Mouse (Mus musculus) urinary bladder, postnatal 10 days (tissue): ENCODE measurements around the gene Qprt.
"Not testable (repeated sequence)": the region's sequence is repeated elsewhere in the genome, so short reads cannot be mapped to it uniquely, and the experiment has no call there.

Experiments
- DNase-seq: peaks from one replicate; pipeline ENCODE4 v3.0.0; 2022; ENCODE audit warnings: low spot score

Gene Qprt

DNA sequence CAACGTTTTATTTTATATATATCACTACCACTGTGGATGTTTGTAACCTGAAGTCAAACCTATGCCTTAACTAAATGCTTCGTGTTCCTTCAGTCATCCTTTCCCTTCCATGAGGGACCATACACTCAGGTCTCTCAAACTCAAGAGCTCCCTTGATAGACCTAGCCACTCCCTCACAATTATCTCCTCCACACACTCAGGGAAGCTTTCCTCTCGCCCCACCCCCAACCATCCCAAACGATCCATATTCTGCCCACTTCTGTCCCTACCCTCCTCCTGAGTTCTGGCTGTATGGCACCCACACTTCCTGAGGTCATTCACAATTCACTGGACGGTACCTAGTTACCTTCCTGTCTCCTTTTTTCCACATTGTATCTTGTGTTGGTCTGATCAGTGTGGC is 23.5 kb downstream of the Qprt start:
- DNase-seq, result no peak

DNA sequence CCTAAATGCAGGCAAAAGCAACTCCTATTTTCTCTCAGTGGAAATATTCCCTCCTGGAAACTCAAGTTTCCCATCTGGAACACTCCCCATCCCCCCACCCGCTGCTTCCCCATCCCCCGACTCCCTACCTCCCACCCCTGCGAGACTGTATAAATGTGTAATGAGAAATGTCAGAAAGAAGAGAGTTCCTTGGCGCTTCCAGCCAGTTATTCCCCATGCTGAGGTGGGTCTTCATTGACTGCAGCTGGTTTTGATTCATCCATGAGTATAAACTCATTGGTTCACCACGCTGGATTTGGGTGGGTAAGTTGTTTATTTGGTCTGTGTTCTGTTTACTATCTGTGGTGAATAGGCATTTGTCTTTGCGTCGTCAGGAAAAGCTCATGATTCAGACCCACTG is 25.6 kb downstream of the Qprt start:
- DNase-seq, result no peak

- no peak for DNase-seq
Measured at GRCm38 (mm10) chr7:127093914-127094313, 28.1 kb downstream of the Qprt start.

GRCm38 (mm10) chr7:127091114-127091896 is 30.7 kb downstream of the Qprt start, which contains the start of gene AI467606:
AI467606 (plus strand) TSS chr7:127091359.
- DNase-seq, result no peak

DNA sequence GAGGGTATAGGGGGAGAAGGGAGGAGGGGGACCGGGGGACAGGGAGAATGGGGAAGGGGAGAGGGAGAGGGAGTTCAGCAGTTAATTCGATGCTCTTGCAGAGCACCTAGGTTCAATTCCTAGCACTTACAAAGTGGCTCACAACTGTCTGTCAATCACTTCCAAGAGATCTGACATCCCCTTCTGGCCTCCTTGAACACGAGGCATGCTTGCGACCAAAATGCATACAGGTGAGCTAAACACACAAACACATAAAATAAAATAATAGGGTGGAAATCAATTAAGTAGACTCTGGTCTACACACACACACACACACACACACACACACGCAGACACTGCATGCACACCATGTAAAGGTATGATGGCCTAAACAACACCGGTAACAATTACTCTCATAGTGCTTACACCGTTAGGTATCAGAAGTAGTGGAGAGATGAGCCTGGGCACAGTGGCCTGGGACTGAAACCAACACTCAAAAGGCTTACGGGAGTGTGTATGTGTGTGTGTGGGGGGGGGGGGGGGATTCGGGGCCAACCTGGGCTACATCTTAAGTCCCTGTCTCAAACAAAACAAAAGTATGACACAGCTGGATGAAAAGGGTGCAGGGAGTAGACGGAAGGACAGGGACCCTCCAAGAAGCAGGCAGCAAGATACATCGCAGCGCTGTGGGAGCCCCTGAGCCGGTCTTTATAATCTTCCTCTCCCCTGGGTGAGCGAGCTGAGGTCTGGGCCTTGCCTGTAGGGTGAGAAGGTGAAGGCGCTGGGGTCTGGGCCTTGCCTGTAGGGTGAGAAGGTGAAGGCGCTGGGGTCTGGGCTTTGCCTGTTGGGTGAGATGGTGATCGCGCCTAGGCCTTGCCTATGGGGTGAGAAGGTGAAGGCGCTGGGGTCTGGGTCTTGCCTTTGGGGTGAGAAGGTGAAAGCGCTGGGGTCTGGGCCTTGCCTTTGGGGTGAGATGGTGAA is 31.6 kb downstream of the Qprt start:
- no peak for DNase-seq

- DNase-seq, result no peak
Measured at GRCm38 (mm10) chr7:127088901-127089845, 32.9 kb downstream of the Qprt start.

DNA sequence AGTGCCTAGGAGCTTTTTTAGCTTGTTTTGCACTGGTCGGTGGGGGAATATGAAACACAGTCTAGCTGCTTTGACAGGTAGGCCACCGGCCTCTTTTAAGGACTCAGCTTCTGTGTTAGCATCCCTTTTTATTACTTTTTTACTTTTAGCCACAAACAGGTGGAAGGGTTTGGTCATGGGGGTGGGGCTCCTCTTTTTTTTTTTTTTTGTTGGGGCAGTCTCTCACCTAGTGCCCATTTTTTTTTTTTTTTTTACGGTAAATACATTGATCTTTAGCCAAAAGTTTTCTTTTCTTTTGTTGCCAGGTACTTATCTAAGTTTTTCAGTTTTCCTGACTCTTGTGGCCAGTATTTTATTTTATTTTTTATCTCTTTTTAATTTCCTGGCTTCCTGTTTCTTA is 33.9 kb downstream of the Qprt start:
- no peak for DNase-seq

DNA sequence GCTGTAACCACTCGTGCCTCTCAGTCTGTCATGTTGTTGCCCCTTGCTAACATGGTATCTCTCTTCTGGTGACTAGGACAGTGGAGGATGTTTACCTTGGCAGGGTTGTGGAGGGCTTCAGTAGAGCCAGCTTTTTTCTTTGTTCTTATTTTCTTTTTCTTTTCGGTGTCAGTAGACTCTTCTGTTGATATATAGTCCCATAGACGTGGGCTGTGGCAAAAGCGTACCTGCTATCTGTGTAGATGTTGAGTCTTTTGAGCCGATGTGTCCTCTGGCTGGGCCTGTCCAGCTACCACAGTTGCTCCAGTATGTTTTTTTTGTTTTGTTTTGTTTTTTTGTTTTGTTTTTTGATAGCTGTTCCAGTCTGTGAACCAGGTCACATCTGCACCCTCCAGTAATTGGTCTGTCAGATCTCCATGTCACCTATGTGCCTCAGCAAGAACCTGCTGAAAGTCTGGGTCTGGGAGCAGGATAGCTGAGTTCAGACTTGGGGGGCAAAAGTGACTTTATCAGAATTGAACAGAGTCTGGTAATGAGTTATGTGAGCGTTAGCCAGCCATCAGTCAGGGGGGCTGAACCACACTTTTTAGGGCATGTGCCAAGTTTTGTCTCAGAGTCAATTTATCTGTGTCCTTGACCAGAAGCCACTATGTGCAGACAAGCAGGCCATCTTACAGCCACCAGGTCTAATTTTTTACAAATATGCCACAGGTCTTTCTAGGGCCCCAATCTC is 34.6 kb downstream of the Qprt start, which contains the start of gene Zg16:
Gene Zg16 (minus strand): TSS at position 51 of the 733 bp plus-strand sequence.
- DNase-seq, result not testable (repeated sequence)

GRCm38 (mm10) chr7:127085751-127086150 is 36.3 kb downstream of the Qprt start:
- DNase-seq, result not testable (repeated sequence)

GRCm38 (mm10) chr7:127084794-127085193 is 37.2 kb downstream of the Qprt start:
- no peak for DNase-seq

GRCm38 (mm10) chr7:127083689-127084088 is 38.3 kb downstream of the Qprt start:
- DNase-seq, result no peak

- DNase-seq, result no peak
Measured at GRCm38 (mm10) chr7:127082995-127083394, 39.0 kb downstream of the Qprt start.

DNA sequence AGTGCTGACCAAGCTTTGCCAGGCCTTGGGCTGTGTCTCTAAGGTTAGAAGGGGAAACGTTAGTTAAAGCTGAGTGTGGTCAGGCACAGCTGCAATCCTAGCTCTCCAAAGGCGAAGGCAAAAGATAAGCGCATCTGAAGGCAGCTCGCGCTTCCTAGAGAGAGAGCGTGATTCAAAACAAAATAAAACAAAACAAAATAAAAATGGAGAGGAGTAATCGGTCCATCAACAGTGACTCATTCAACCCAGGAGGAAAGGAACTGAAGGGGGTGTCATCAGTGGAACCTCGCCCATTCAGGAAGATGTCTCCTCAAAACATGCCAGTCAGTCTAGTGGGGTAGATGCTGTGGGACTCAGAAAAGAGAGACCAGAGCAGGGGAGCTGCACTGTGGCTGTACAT is 39.8 kb downstream of the Qprt start:
- no peak for DNase-seq

DNA sequence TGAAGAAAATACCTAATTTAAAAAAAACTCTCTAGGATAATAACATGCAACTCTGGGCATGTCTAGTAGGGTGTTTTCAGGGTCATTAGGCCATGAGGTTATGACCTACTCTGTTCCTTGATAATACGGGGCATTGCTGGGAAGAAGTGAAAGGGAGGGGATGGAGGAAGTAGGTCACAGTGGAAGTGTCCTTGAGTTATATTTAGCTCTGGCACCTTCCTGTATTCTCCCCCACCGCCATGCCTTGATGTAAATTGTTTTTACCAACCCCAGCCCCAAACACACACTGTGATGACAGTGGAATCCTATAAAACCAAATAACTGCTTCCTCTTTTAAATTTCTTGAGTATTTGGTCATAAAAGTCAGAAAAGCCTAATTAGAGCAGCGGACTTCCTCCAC is 42.0 kb downstream of the Qprt start:
- no peak for DNase-seq

DNA sequence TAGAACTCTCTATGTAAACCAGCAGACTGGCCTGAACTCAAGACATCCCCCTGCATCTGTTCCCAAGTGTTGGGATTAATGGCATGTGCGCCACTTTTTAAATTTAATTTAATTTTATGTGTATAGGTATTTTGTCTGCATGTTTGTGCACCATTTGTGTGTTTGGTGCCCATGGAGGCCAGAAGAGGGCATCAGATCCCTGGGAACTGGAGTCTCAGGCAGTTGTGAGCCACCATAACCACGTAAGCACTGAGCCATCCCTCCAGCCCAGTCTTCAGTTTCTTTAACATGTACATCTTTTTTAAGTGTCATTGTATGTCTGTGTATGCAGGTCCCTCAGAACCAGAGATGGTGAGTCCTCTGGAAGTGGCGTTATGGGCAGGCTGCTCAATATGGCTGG is 44.3 kb downstream of the Qprt start:
- DNase-seq, result no peak

- DNase-seq, result no peak
Measured at GRCm38 (mm10) chr7:127076188-127076587, 45.8 kb downstream of the Qprt start.

GRCm38 (mm10) chr7:127073221-127073620 is 48.8 kb downstream of the Qprt start:
- DNase-seq, result no peak

GRCm38 (mm10) chr7:127070871-127071413 is 51.1 kb downstream of the Qprt start:
- no peak for DNase-seq

DNA sequence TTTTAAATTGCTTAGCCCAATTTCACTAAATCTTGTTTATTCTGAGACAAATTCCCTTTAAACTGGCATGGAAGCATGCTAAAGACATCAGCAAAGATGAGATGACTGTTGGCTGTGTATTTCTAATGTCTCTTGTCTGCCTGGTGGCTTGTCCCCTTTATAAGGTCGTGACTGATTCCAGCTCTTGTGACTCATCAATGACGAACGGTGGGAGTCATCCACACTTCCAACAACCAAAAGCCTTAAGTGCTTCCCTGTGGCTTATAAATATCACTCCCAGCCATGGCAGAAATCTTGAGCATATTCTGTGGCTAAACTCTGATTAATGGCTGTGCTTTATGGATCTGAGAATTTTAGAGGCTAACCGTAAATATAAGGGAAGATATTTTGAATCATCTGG is 55.7 kb downstream of the Qprt start:
- no peak for DNase-seq

- no peak for DNase-seq
Measured at GRCm38 (mm10) chr7:127065538-127065937, 56.5 kb downstream of the Qprt start.
